Mouse (Mus musculus): ENCODE measurements around the gene Slc22a1.

DNA sequence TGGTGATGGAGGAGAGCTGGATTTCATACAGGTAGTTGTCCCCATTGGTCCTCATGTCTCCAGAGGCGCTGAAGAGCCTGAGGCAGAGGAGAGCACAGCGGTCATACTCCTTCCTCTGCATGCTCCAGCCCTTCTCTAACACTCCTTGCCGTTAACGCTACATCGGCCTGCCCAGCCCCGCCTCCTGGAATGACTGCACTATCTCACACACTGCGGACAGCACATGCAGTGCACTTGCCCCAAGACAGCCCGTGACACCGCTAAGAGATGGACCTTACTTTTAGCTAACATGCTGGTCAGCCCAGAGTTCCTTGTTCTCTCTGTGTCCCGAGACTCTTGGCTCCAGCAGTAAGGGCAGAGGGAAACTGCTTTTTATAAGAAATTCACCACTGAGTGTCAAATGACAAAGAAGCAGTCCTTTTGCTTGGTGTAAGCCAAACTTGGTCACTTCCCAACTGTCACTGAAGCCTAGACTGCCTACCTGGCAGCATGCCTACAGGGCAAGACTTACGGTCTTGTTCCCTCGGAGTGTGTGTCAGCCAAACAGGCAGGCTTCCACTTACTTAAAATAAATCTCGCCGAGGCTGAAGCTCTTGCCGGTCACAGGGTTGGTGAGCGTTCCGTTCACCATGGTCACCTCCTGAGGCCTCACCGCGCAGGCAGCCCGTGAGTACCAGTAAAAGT, 12.9 kb upstream of the Slc22a1 start:
- TF ChIP-seq TAL1 (conservative IDR thresholded peaks at IDR 0.05; ENCODE audit: low read depth, low read length) (no peak), GATA1 (IDR thresholded peaks at IDR 0.05; ENCODE audit: borderline replicate concordance, low read length) (no peak), CTCF (IDR thresholded peaks at IDR 0.05; ENCODE audit: low read depth, low read length) (no peak)
